Mouse (Mus musculus) megakaryocyte, embryonic 14.5 days (primary cell): ENCODE data around the gene Cyp11a1.

Source experiments
- FLI1 ChIP-seq: IDR thresholded peaks from 2 replicates; pipeline ENCODE4 v1.6.1; 2012; ENCODE audit warnings: low read length, inconsistent platforms, mixed read lengths
- GATA1 ChIP-seq: IDR thresholded peaks from 3 replicates; pipeline ENCODE4 v1.6.1; 2012; ENCODE audit warnings: mixed read lengths, low read length, inconsistent platforms, borderline replicate concordance

DNA sequence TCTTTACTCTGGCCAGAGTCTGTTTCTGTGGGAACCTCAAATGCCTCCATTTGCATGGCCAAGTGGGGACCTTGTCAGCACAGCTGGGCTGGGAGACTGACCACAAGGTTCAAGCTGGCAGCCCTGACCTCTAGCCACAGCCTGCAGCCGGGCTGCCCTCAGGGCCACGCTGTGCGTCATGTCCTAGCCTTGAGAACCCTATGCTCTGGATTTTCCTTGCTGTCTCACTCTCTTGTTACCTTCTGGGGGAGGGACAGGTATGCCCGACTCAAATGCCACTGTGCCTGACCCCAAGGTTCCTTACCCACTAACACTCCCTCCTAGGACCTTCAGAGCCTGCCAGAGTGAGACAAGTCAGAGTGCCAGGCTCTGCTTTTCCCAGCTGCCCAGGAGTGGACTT, 30.8 kb downstream of the Cyp11a1 start:
- no peak for TF ChIP-seq GATA1
- no peak for TF ChIP-seq FLI1
